ENCODE assay signal across 9 mouse cellular contexts in the genomic region with DNA sequence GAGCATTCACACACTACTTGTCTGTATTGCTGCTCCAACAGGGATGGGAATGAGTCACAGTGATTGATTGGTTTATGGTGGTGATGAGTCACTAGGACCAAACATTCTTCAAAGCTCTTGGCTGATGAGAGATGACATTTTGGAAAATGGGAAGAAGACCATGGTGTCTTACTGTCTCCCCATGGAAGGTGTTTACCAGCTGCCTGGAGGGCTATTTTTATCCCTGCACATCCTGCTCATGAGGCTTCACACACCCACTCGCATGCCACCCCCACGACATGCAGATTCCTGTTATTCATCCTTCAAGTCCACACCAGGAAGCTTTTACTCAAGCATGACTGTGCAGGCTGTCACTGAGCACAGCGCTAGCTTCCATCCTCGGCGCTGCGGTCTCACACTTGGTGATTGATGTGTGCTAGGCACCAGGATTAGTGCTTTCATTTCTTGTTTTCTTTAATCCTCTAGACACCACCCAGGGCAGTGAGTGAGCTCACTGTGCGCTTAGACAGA.
DNase-seq lines count a peak whose midpoint lies in the region; ATAC-seq and TF ChIP-seq lines count a peak whose summit lies in the region.
"Had no signal": no experiment of that assay in that cellular context is flagged by ENCODE, and none has a peak within 500 bp of the region (broad histone marks: within the 10 kb centered on the region; RNA-seq: fewer than 3 reads in every experiment).

No protein-coding gene starts in this region.

- no peak overlapping the region for H3K27ac ChIP-seq in left cerebral cortex, adult 2 months
- no peak overlapping the region for H3K27ac ChIP-seq in midbrain, embryonic 15.5 days
- no peak overlapping the region for H3K27ac ChIP-seq in heart, adult 2 months
- H3K27ac ChIP-seq: embryonic facial prominence, embryonic 13.5 days had no signal

- no peaks in the 10 kb centered on the region for H3K9me3 ChIP-seq in midbrain, embryonic 15.5 days
- H3K9me3 ChIP-seq: embryonic facial prominence, embryonic 13.5 days had no signal

- H3K79me2 ChIP-seq in heart, adult 2 months (replicated peaks; ENCODE audit: control insufficient read depth, insufficient read depth, low read length) = no peaks in the 10 kb centered on the region

- 0 out of 2 replicates have a peak, but pooled peaks cover 3% of the 10 kb centered on the region for H3K4me1 ChIP-seq in midbrain, embryonic 15.5 days
- H3K4me1 ChIP-seq in heart, adult 2 months (ENCODE audit: control insufficient read depth, insufficient read depth, low read length) = peaks cover 2% of the 10 kb centered on the region

- H3K4me2 ChIP-seq in midbrain, embryonic 15.5 days = no peak overlapping the region
- H3K4me2 ChIP-seq: embryonic facial prominence, embryonic 13.5 days had no signal

- peak; percentile 34 for DNase-seq in embryo, embryonic 10 days (ENCODE audit: low spot score)
- DNase-seq in embryo, embryonic 10.5 days (ENCODE audit: low spot score) = no peak
- peak; percentile 27 for DNase-seq in urinary bladder, postnatal 14 days (ENCODE audit: low spot score)
- no peak for DNase-seq in urinary bladder, postnatal 36 days (ENCODE audit: low spot score in 2 of 2)
- DNase-seq in left cerebral cortex, adult 2 months (ENCODE audit: extremely low spot score in 1 of 2, low spot score in 2 of 2) = peak; percentile 69 to 73
- peak; percentile 89 for DNase-seq in telencephalon, adult 2 months (ENCODE audit: low read depth, low spot score)
- no peak for DNase-seq in heart, adult 2 months

- no peak for TF ChIP-seq EP300 in heart, adult 2 months (IDR thresholded peaks at IDR 0.05; ENCODE audit: insufficient read depth, low read depth, low read length)

- no peaks in the 10 kb centered on the region for H3K36me3 ChIP-seq in midbrain, embryonic 15.5 days (replicated peaks)
- H3K36me3 ChIP-seq in heart, adult 2 months (ENCODE audit: control insufficient read depth, insufficient read depth, low read length) = no peaks in the 10 kb centered on the region
- H3K36me3 ChIP-seq: embryonic facial prominence, embryonic 13.5 days had no signal

- TF ChIP-seq POLR2A in heart, adult 2 months (IDR thresholded peaks at IDR 0.05; ENCODE audit: insufficient read depth, low read depth, low read length) = no peak

- no peak overlapping the region for H3K4me3 ChIP-seq in left cerebral cortex, adult 2 months
- H3K4me3 ChIP-seq in midbrain, embryonic 15.5 days = no peak overlapping the region
- H3K4me3 ChIP-seq in heart, adult 2 months = no peak overlapping the region
- H3K4me3 ChIP-seq: embryonic facial prominence, embryonic 13.5 days had no signal

- no peak for ATAC-seq in midbrain, embryonic 15.5 days (replicated peaks)

- no peak overlapping the region for H3K9ac ChIP-seq in midbrain, embryonic 15.5 days
- H3K9ac ChIP-seq in heart, adult 2 months (ENCODE audit: low read depth, low read length) = no peak overlapping the region
- H3K9ac ChIP-seq: embryonic facial prominence, embryonic 13.5 days had no signal

- intact Hi-C loops in left cerebral cortex, adult 2 months (cut with DNase I) = loop anchor here (2.0 to 10.0 kb wide), 3 partner anchors 17 to 1031 kb away; no protein-coding TSS in a partner anchor
- intact Hi-C loops in heart, adult 2 months (cut with DNase I) = no loop called here

- H3K27me3 ChIP-seq in midbrain, embryonic 15.5 days (replicated peaks) = no peaks in the 10 kb centered on the region
- H3K27me3 ChIP-seq in heart, adult 2 months (ENCODE audit: control insufficient read depth, insufficient read depth, low read length) = no peaks in the 10 kb centered on the region
- H3K27me3 ChIP-seq: embryonic facial prominence, embryonic 13.5 days had no signal

- no peak for TF ChIP-seq CTCF in left cerebral cortex, adult 2 months (IDR thresholded peaks at IDR 0.05)
- no peak for TF ChIP-seq CTCF in heart, adult 2 months (IDR thresholded peaks at IDR 0.05)

- 31% methylated on average over 7 of the region's 7 CpGs for WGBS in midbrain, embryonic 15.5 days
- 35% methylated on average over 7 of the region's 7 CpGs for WGBS in heart, adult 2 months

Comparison
In these comparisons a context has a peak if more than half of its experiments do, and no peak if none do; other contexts are left out.
1. DNase-seq: peak in embryo, embryonic 10 days (single experiment), urinary bladder, postnatal 14 days (single experiment), left cerebral cortex, adult 2 months (2 of 2) and telencephalon, adult 2 months (single experiment); none in embryo, embryonic 10.5 days (single experiment), urinary bladder, postnatal 36 days (0 of 2) and heart, adult 2 months (0 of 2).